Mouse (Mus musculus) bone marrow, adult 2 months (tissue): ENCODE results near the gene Olfr262.
"Not testable (repeated sequence)": the region's sequence is repeated elsewhere in the genome, so short reads cannot be mapped to it uniquely, and the experiment has no call there.

ENCODE experiments used
- CTCF ChIP-seq: fragments of 200-500 bp; IDR thresholded peaks from 2 replicates; pipeline ENCODE4 v1.5.1; 2011; ENCODE audit warnings: low read length, control low read depth; ENCODE audit not compliant: control insufficient read depth, insufficient read depth
- POLR2A ChIP-seq: fragments of 200-500 bp; IDR thresholded peaks from 2 replicates; pipeline ENCODE4 v1.6.1; 2011; ENCODE audit warnings: low read depth, mild to moderate bottlenecking, control low read depth, low read length, borderline replicate concordance; ENCODE audit not compliant: control insufficient read depth

DNA sequence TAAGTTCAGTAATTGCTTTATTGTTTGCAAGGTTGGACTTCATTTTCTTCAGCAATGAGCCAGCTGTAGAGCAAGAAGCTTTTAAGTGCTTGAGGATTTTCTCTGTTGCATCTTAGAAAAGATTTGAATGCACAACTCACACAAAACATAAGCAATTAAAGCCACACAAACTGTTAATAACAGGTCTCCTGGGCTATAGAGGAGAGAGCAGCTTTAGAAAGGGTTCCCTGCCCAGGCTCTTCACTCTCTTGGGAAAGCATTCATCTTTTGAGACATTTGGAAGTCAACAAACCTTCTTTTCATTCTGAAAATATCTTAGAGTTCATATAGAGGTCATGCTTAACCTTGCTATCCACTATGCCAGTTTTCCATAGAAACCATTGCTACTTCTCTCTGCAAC, 9.0 kb downstream of the Olfr262 start, which contains the start of gene Olfr1432:
- not testable (repeated sequence) for TF ChIP-seq CTCF, POLR2A
